Mouse (Mus musculus) cerebellum, postnatal 4 days (tissue): Measurements from ENCODE around the gene Sell.

ENCODE experiments used
- DNase-seq, 2 experiments: peaks; one replicate each; pipeline ENCODE4 v3.0.0; 2022; ENCODE audit warnings: low spot score in 2 of 2, mixed read lengths in 1 of 2

The Sell gene

GRCm38 (mm10) chr1:164132609-164133008 is 70.8 kb downstream of the Sell start:
- no peak for DNase-seq
